Mouse (Mus musculus) hindbrain, embryonic 12.5 days (tissue): ENCODE measurements at regions not wholly inside any gene's neighbourhood (a gene's known extent, or its start where the extent isn't known, plus 50 kb on each side); places are given as distances from the start of the nearest gene placed in this dataset.

Source experiments
- ATAC-seq: fragments of 200-750 bp; cut with Nextera tagmentation; 2 replicates; pipeline ENCODE4 v1.8.0; 2017; ENCODE audit warnings: moderate TSS enrichment; ENCODE audit not compliant: low FRiP score
- H3K27ac ChIP-seq: fragments of 300-500 bp; sonication (generic); 2 replicates; pipeline ENCODE4 v1.5.1; 2016; ENCODE audit warnings: mild to moderate bottlenecking
- H3K27me3 ChIP-seq: fragments of 300-500 bp; sonication (generic); 2 replicates; pipeline ENCODE4 v1.6.1; 2016; ENCODE audit warnings: mild to moderate bottlenecking
- H3K36me3 ChIP-seq: fragments of 300-500 bp; sonication (generic); 2 replicates; pipeline ENCODE4 v1.6.1; 2016; ENCODE audit warnings: mild to moderate bottlenecking
- H3K4me1 ChIP-seq: fragments of 300-500 bp; sonication (generic); 2 replicates; pipeline ENCODE4 v1.6.1; 2016
- H3K4me2 ChIP-seq: fragments of 300-500 bp; sonication (generic); replicated peaks from 2 replicates; pipeline ENCODE4 v1.6.1; 2016; ENCODE audit warnings: mild to moderate bottlenecking
- H3K4me3 ChIP-seq: fragments of 300-500 bp; sonication (generic); 2 replicates; pipeline ENCODE4 v1.5.1; 2016; ENCODE audit warnings: mild to moderate bottlenecking
- H3K9ac ChIP-seq: fragments of 300-500 bp; sonication (generic); 2 replicates; pipeline ENCODE4 v1.6.1; 2016; ENCODE audit warnings: mild to moderate bottlenecking, moderate library complexity
- H3K9me3 ChIP-seq: fragments of 300-500 bp; sonication (generic); replicated peaks from 2 replicates; pipeline ENCODE4 v1.6.1; 2016; ENCODE audit warnings: mild to moderate bottlenecking
- WGBS: fragments of 180-500 bp; shearing (Covaris S2); methylation state at CpG from one replicate; pipeline ENCODE4 v1.1.7; 2016; 5-methylcytosine and 5-hydroxymethylcytosine counted together

- H3K27ac ChIP-seq: peak overlapping the region; percentile 40; the same call in 1 of the 2 replicates
- no peak overlapping the region for H3K4me3 ChIP-seq
- no peaks in the 10 kb centered on the region for H3K9me3 ChIP-seq
- H3K27me3 ChIP-seq: no peaks in the 10 kb centered on the region
- no peak overlapping the region for H3K9ac ChIP-seq
- no peak overlapping the region for H3K4me2 ChIP-seq
- WGBS: 21% methylated on average over 3 of the region's 3 CpGs
- H3K4me1 ChIP-seq: peaks cover 9% of the 10 kb centered on the region
- peak; percentile 22; the same call in 1 of the 2 replicates for ATAC-seq
- no peaks in the 10 kb centered on the region for H3K36me3 ChIP-seq
Measured at GRCm38 (mm10) chr7:70972023-70972400, 379.3 kb downstream of the Gm10295 start.

GRCm38 (mm10) chr7:70971323-70972022, 379.8 kb downstream of the Gm10295 start:
- H3K36me3 ChIP-seq: no peaks in the 10 kb centered on the region
- 3% methylated on average over 6 of the region's 6 CpGs for WGBS
- H3K9me3 ChIP-seq: no peaks in the 10 kb centered on the region
- peak; percentile 84 for ATAC-seq
- no peak overlapping the region for H3K4me3 ChIP-seq
- no peak overlapping the region for H3K9ac ChIP-seq
- H3K4me1 ChIP-seq: peaks cover 9% of the 10 kb centered on the region
- H3K4me2 ChIP-seq: no peak overlapping the region
- no peaks in the 10 kb centered on the region for H3K27me3 ChIP-seq
- H3K27ac ChIP-seq: peak overlapping the region; percentile 40

GRCm38 (mm10) chr7:70952318-70952959, 398.8 kb downstream of the Gm10295 start:
- Histone ChIP-seq H3K4me1 (peaks cover 3% of the 10 kb centered on the region; the same call in 1 of the 2 replicates), H3K27ac (no peak overlapping the region), H3K4me2 (no peak overlapping the region), H3K4me3 (no peak overlapping the region), H3K36me3 (no peaks in the 10 kb centered on the region), H3K9ac (no peak overlapping the region), H3K27me3 (no peaks in the 10 kb centered on the region), H3K9me3 (no peaks in the 10 kb centered on the region)
- no peak for ATAC-seq
- 77% methylated on average over 4 of the region's 4 CpGs for WGBS

- 74% methylated on average over 5 of the region's 5 CpGs for WGBS
- Histone ChIP-seq H3K9me3 (no peaks in the 10 kb centered on the region), H3K4me3 (no peak overlapping the region), H3K27me3 (no peaks in the 10 kb centered on the region), H3K4me1 (peaks cover 3% of the 10 kb centered on the region; the same call in 1 of the 2 replicates), H3K36me3 (no peaks in the 10 kb centered on the region), H3K9ac (no peak overlapping the region), H3K27ac (no peak overlapping the region), H3K4me2 (no peak overlapping the region)
- ATAC-seq: no peak
Measured at GRCm38 (mm10) chr7:70948281-70948680, 403.0 kb downstream of the Gm10295 start.

GRCm38 (mm10) chr7:70946260-70946659, 405.0 kb downstream of the Gm10295 start:
- no peak overlapping the region for H3K4me3 ChIP-seq
- H3K9me3 ChIP-seq: no peaks in the 10 kb centered on the region
- no peak for ATAC-seq
- no peaks in the 10 kb centered on the region for H3K27me3 ChIP-seq
- no peak overlapping the region for H3K9ac ChIP-seq
- H3K4me1 ChIP-seq: peaks cover 3% of the 10 kb centered on the region; the same call in 1 of the 2 replicates
- no peak overlapping the region for H3K4me2 ChIP-seq
- no peak overlapping the region for H3K27ac ChIP-seq
- 63% methylated on average over 2 of the region's 2 CpGs for WGBS
- H3K36me3 ChIP-seq: no peaks in the 10 kb centered on the region

GRCm38 (mm10) chr7:70930911-70931310, 420.4 kb downstream of the Gm10295 start:
- Histone ChIP-seq H3K27ac (no peak overlapping the region), H3K4me1 (peaks cover 13% of the 10 kb centered on the region), H3K27me3 (no peaks in the 10 kb centered on the region), H3K9ac (no peak overlapping the region), H3K36me3 (no peaks in the 10 kb centered on the region), H3K4me2 (no peak overlapping the region), H3K4me3 (no peak overlapping the region), H3K9me3 (peaks cover 5% of the 10 kb centered on the region; the same call in 1 of the 2 replicates)
- WGBS: 14% methylated on average over 6 of the region's 6 CpGs
- ATAC-seq: no peak

- Histone ChIP-seq H3K4me1 (peaks cover 13% of the 10 kb centered on the region), H3K36me3 (no peaks in the 10 kb centered on the region), H3K27me3 (no peaks in the 10 kb centered on the region), H3K4me2 (peak overlapping the region; percentile 48), H3K9me3 (peaks cover 7% of the 10 kb centered on the region; the same call in 1 of the 2 replicates), H3K4me3 (peak overlapping the region; percentile 21; the same call in 1 of the 2 replicates), H3K9ac (peak overlapping the region; percentile 24; the same call in 1 of the 2 replicates), H3K27ac (0 out of 2 replicates have a peak overlapping the region, but pooled peaks have one; percentile 35)
- WGBS: 18% methylated on average over 11 of the region's 11 CpGs
- ATAC-seq: peak; percentile 94
Measured at GRCm38 (mm10) chr7:70929935-70930334, 421.4 kb downstream of the Gm10295 start.

- H3K4me2 ChIP-seq: no peak overlapping the region
- H3K27ac ChIP-seq: no peak overlapping the region
- peaks cover 7% of the 10 kb centered on the region; the same call in 1 of the 2 replicates for H3K9me3 ChIP-seq
- no peak overlapping the region for H3K4me3 ChIP-seq
- ATAC-seq: no peak
- no peaks in the 10 kb centered on the region for H3K27me3 ChIP-seq
- H3K4me1 ChIP-seq: peaks cover 13% of the 10 kb centered on the region
- 52% methylated on average over 3 of the region's 3 CpGs for WGBS
- H3K36me3 ChIP-seq: no peaks in the 10 kb centered on the region
- H3K9ac ChIP-seq: no peak overlapping the region
Measured at GRCm38 (mm10) chr7:70928001-70928400, 423.3 kb downstream of the Gm10295 start.

- Histone ChIP-seq H3K4me2 (no peak overlapping the region), H3K4me1 (no peaks in the 10 kb centered on the region), H3K36me3 (no peaks in the 10 kb centered on the region), H3K27ac (no peak overlapping the region), H3K27me3 (no peaks in the 10 kb centered on the region), H3K4me3 (no peak overlapping the region), H3K9me3 (no peaks in the 10 kb centered on the region), H3K9ac (no peak overlapping the region)
- 60% methylated on average over 4 of the region's 4 CpGs for WGBS
- no peak for ATAC-seq
Measured at GRCm38 (mm10) chr7:70917016-70917415, 434.3 kb downstream of the Gm10295 start.

GRCm38 (mm10) chr7:70908921-70909320, 442.4 kb downstream of the Gm10295 start:
- Histone ChIP-seq H3K27ac (no peak overlapping the region), H3K9me3 (no peaks in the 10 kb centered on the region; the same call in 1 of the 2 replicates), H3K27me3 (no peaks in the 10 kb centered on the region), H3K4me1 (no peaks in the 10 kb centered on the region), H3K36me3 (no peaks in the 10 kb centered on the region), H3K4me2 (no peak overlapping the region), H3K9ac (no peak overlapping the region), H3K4me3 (no peak overlapping the region)
- 49% methylated on average over 3 of the region's 3 CpGs for WGBS
- ATAC-seq: no peak

GRCm38 (mm10) chr7:70891700-70892099, 459.6 kb downstream of the Gm10295 start:
- Histone ChIP-seq H3K4me3 (no peak overlapping the region), H3K27ac (no peak overlapping the region), H3K27me3 (no peaks in the 10 kb centered on the region), H3K36me3 (no peaks in the 10 kb centered on the region), H3K4me1 (no peaks in the 10 kb centered on the region), H3K9me3 (no peaks in the 10 kb centered on the region), H3K4me2 (no peak overlapping the region), H3K9ac (no peak overlapping the region)
- ATAC-seq: no peak
- WGBS: 91% methylated on average over 2 of the region's 2 CpGs

- H3K4me1 ChIP-seq: no peaks in the 10 kb centered on the region
- no peak overlapping the region for H3K27ac ChIP-seq
- H3K36me3 ChIP-seq: no peaks in the 10 kb centered on the region
- no peaks in the 10 kb centered on the region for H3K27me3 ChIP-seq
- H3K9ac ChIP-seq: no peak overlapping the region
- no peak for ATAC-seq
- WGBS: 73% methylated on average over 2 of the region's 2 CpGs
- H3K4me3 ChIP-seq: no peak overlapping the region
- no peaks in the 10 kb centered on the region for H3K9me3 ChIP-seq
- H3K4me2 ChIP-seq: no peak overlapping the region
Measured at GRCm38 (mm10) chr7:70880496-70880895, 470.8 kb downstream of the Gm10295 start.
